In the genomic region with DNA sequence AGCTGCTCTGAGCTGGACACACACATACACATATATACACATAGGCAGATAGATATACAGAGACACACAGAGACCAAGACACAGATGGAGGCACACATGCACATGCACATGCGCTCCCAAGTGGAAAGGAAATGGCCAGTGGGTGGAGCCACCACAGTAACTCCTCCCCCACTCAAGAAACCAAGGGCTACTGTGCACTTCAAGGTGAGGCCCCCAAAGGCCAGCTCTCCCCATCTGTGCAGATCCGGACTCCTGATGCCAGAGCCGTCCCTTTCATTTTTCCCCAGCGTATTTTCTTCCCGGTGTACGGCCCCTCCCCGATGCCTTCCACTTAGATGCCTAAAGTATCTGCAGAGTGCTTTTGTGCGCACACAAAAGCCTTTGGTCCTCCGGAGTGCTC, we compare ENCODE assay signal across 12 mouse cellular contexts.
A peak's percentile ranks its signal among the peaks of the same experiment; 100 is the strongest.
DNase-seq lines count a peak whose midpoint lies in the region; ATAC-seq and TF ChIP-seq lines count a peak whose summit lies in the region.
"Had no signal": no experiment of that assay in that cellular context is flagged by ENCODE, and none has a peak within 500 bp of the region (broad histone marks: within the 10 kb centered on the region; RNA-seq: fewer than 3 reads in every experiment).

No protein-coding gene starts in this region.

- intact Hi-C loops in heart, adult 2 months (cut with DNase I) = no loop called here

- TF ChIP-seq EP300 in CH12.LX (IDR thresholded peaks at IDR 0.05; ENCODE audit: low read length) = no peak
- TF ChIP-seq EP300 in heart, adult 2 months (IDR thresholded peaks at IDR 0.05; ENCODE audit: insufficient read depth, low read depth, low read length) = no peak

- no peaks in the 10 kb centered on the region for H3K36me3 ChIP-seq in CH12.LX (replicated peaks in 1 of 2; ENCODE audit: control insufficient read depth in 1 of 2, insufficient read depth in 1 of 2, low read length in 1 of 2)
- H3K36me3 ChIP-seq in forebrain, embryonic 12.5 days (replicated peaks) = no peaks in the 10 kb centered on the region
- no peaks in the 10 kb centered on the region for H3K36me3 ChIP-seq in heart, adult 2 months (ENCODE audit: control insufficient read depth, insufficient read depth, low read length)

- TF ChIP-seq CTCF in CH12.LX (conservative IDR thresholded peaks at IDR 0.05 in 1 of 2, IDR thresholded peaks at IDR 0.05 in 1 of 2; ENCODE audit: low read depth in 2 of 2, low read length in 2 of 2) = no peak
- no peak for TF ChIP-seq CTCF in heart, adult 2 months (IDR thresholded peaks at IDR 0.05)

- no peak for TF ChIP-seq POLR2A in CH12.LX (IDR thresholded peaks at IDR 0.05; ENCODE audit: low read depth, low read length)
- no peak for TF ChIP-seq POLR2A in heart, adult 2 months (IDR thresholded peaks at IDR 0.05; ENCODE audit: insufficient read depth, low read depth, low read length)

- 13% methylated on average over 9 of the region's 9 CpGs for WGBS in forebrain, embryonic 12.5 days
- WGBS in heart, adult 2 months = 86% methylated on average over 9 of the region's 9 CpGs

- dilution Hi-C loops in CH12.LX (cut with MboI; ENCODE audit: extremely low pct_ligation_motif_present, extremely low pct_unique_long_range_greater_than_20kb, low sequenced_read_pairs) = no loop called here

- no peaks in the 10 kb centered on the region for H3K9me3 ChIP-seq in CH12.LX (replicated peaks; ENCODE audit: low read length)
- H3K9me3 ChIP-seq in forebrain, embryonic 12.5 days = no peaks in the 10 kb centered on the region

- in situ Hi-C loops in CH12.LX (cut with MboI; ENCODE audit: low pct_ligation_motif_present, low pct_unique_long_range_greater_than_20kb, low sequenced_read_pairs) = no loop called here

- no peak for DNase-seq in CH12.LX (ENCODE audit: extremely low read depth)
- DNase-seq in Muller cell, postnatal 12 days (ENCODE audit: inconsistent ontology term) = peak; percentile 5
- DNase-seq in lung, postnatal 36 days = peak; percentile 35
- DNase-seq in frontal cortex, adult 2 months (ENCODE audit: extremely low spot score in 1 of 2, low spot score in 1 of 2) = no peak
- DNase-seq in adrenal gland, postnatal 4 days (ENCODE audit: low spot score in 2 of 2) = no peak
- no peak for DNase-seq in heart, adult 2 months
- DNase-seq in urinary bladder, adult 18-20 months (ENCODE audit: low spot score in 2 of 2) = no peak
- DNase-seq: cerebellum, adult 18-20 months; gastrocnemius, adult 2 months; kidney, adult 9 months; right cerebral cortex, postnatal 14 days had no signal

- no peak overlapping the region for H3K4me3 ChIP-seq in CH12.LX (replicated peaks in 1 of 3; ENCODE audit: low read depth in 2 of 3, low read length in 2 of 3, poor library complexity in 1 of 3)
- no peak overlapping the region for H3K4me3 ChIP-seq in forebrain, embryonic 12.5 days (replicated peaks)
- H3K4me3 ChIP-seq in heart, adult 2 months = no peak overlapping the region
- H3K4me3 ChIP-seq: gastrocnemius, adult 2 months had no signal

- no peak overlapping the region for H3K27ac ChIP-seq in CH12.LX (ENCODE audit: insufficient read depth, low read depth)
- peak overlapping the region; percentile 81 for H3K27ac ChIP-seq in forebrain, embryonic 12.5 days
- H3K27ac ChIP-seq in heart, adult 2 months = no peak overlapping the region
- H3K27ac ChIP-seq: gastrocnemius, adult 2 months had no signal

- peak; percentile 80 for ATAC-seq in forebrain, embryonic 12.5 days (ENCODE audit: low FRiP score)

- no peaks in the 10 kb centered on the region for H3K79me2 ChIP-seq in CH12.LX (replicated peaks; ENCODE audit: control insufficient read depth, extremely low read depth, insufficient read depth, poor library complexity, severe bottlenecking)
- no peaks in the 10 kb centered on the region for H3K79me2 ChIP-seq in heart, adult 2 months (replicated peaks; ENCODE audit: control insufficient read depth, insufficient read depth, low read length)

- H3K9ac ChIP-seq in CH12.LX (ENCODE audit: insufficient read depth, low read depth) = no peak overlapping the region
- H3K9ac ChIP-seq in forebrain, embryonic 12.5 days = 0 out of 2 replicates have a peak overlapping the region, but pooled peaks have one; percentile 22
- H3K9ac ChIP-seq in heart, adult 2 months (ENCODE audit: low read depth, low read length) = no peak overlapping the region

- TF ChIP-seq RAD21 in CH12.LX (IDR thresholded peaks at IDR 0.05; ENCODE audit: low read depth, low read length) = no peak

- H3K27me3 ChIP-seq in CH12.LX (replicated peaks) = peaks cover 20% of the 10 kb centered on the region
- H3K27me3 ChIP-seq in forebrain, embryonic 12.5 days = no peaks in the 10 kb centered on the region
- no peaks in the 10 kb centered on the region for H3K27me3 ChIP-seq in heart, adult 2 months (ENCODE audit: control insufficient read depth, insufficient read depth, low read length)

- peaks cover 3 to 5% of the 10 kb centered on the region in 2 experiments; a peak in 1 of 4 replicates for H3K4me1 ChIP-seq in CH12.LX (ENCODE audit: control insufficient read depth in 1 of 2, insufficient read depth in 2 of 2)
- H3K4me1 ChIP-seq in forebrain, embryonic 12.5 days = peaks cover 31% of the 10 kb centered on the region
- no peaks in the 10 kb centered on the region for H3K4me1 ChIP-seq in heart, adult 2 months (ENCODE audit: control insufficient read depth, insufficient read depth, low read length)

- no peak overlapping the region for H3K4me2 ChIP-seq in CH12.LX (ENCODE audit: insufficient read depth, low read depth, poor library complexity, severe bottlenecking)
- H3K4me2 ChIP-seq in forebrain, embryonic 12.5 days = peak overlapping the region; percentile 41

TF ChIP-seq in CH12.LX, 34 proteins besides CTCF, POLR2A, EP300 and RAD21:
- no peak for TF ChIP-seq RCOR1 (conservative IDR thresholded peaks at IDR 0.05; ENCODE audit: low read depth, low read length)
- TF ChIP-seq NELFE (IDR thresholded peaks at IDR 0.05; ENCODE audit: low read depth, low read length) = no peak
- 0 out of 2 replicates have a peak, but pooled peaks have one; percentile 22 for TF ChIP-seq NRF1 (IDR thresholded peaks at IDR 0.05; ENCODE audit: low read depth, low read length)
- no peak for TF ChIP-seq ELF1 (IDR thresholded peaks at IDR 0.05; ENCODE audit: low read depth, low read length)
- TF ChIP-seq SIN3A (IDR thresholded peaks at IDR 0.05; ENCODE audit: low read length) = no peak
- TF ChIP-seq ZKSCAN1 (IDR thresholded peaks at IDR 0.05; ENCODE audit: borderline replicate concordance, low read depth, low read length) = no peak
- TF ChIP-seq MXI1 (IDR thresholded peaks at IDR 0.05; ENCODE audit: low read depth, low read length) = no peak

Comparison
In these comparisons a context has a peak if more than half of its experiments do, and no peak if none do; other contexts are left out.
1. DNase-seq: peak in Muller cell, postnatal 12 days (single experiment) and lung, postnatal 36 days (single experiment); none in CH12.LX (single experiment), frontal cortex, adult 2 months (0 of 2), adrenal gland, postnatal 4 days (0 of 2), heart, adult 2 months (0 of 2) and urinary bladder, adult 18-20 months (0 of 2).